Mouse (Mus musculus) MEL (cell line): ENCODE measurements around the gene H2al2a. TPM values are rescaled to one million over a fixed set of nuclear protein-coding genes. Genes with fewer than 3 reads are reported as not detected.

ENCODE experiments used
- DNase-seq: peaks from one replicate; pipeline ENCODE4 v3.0.0; 2011; ENCODE audit warnings: low read depth, low spot score
- H3K27ac ChIP-seq: 2 replicates; pipeline ENCODE4 v1.5.1; 2012; ENCODE audit warnings: low read depth, mild to moderate bottlenecking, control low read depth, low read length, moderate library complexity; ENCODE audit not compliant: control insufficient read depth
- H3K27me3 ChIP-seq, 2 experiments: fragments of 150-350 bp in 1 of 2; sonication (generic) in 1 of 2; 2 replicates each; pipeline ENCODE4 v1.6.1; 2012; ENCODE audit warnings: low read length in 2 of 2, mild to moderate bottlenecking in 2 of 2, improper control_type of control experiment in 1 of 2, moderate library complexity in 1 of 2; ENCODE audit not compliant: insufficient read depth in 2 of 2, control insufficient read depth in 1 of 2
- H3K36me3 ChIP-seq, 2 experiments: 2 replicates each; pipeline ENCODE4 v1.6.1; 2012 to 2014; ENCODE audit warnings: low read length in 2 of 2, improper control_type of control experiment in 1 of 2, inconsistent platforms in 1 of 2, mild to moderate bottlenecking in 1 of 2; ENCODE audit not compliant: insufficient read depth in 2 of 2, control insufficient read depth in 1 of 2
- H3K4me1 ChIP-seq, 2 experiments: fragments of 150-350 bp in 1 of 2; sonication (generic) in 1 of 2; 2 replicates each; pipeline ENCODE4 v1.6.1; 2012; ENCODE audit warnings: low read length in 2 of 2, improper control_type of control experiment in 1 of 2, mild to moderate bottlenecking in 1 of 2; ENCODE audit not compliant: insufficient read depth in 2 of 2, control insufficient read depth in 1 of 2
- H3K4me3 ChIP-seq, 2 experiments: fragments of 150-350 bp in 1 of 2; sonication (generic) in 1 of 2; 2 replicates each; pipeline ENCODE4 v1.5.1; 2012; ENCODE audit warnings: low read depth in 2 of 2, low read length in 2 of 2, mild to moderate bottlenecking in 2 of 2, moderate library complexity in 2 of 2, control low read depth in 1 of 2, improper control_type of control experiment in 1 of 2; ENCODE audit not compliant: control insufficient read depth in 1 of 2, insufficient read depth in 1 of 2
- H3K79me2 ChIP-seq: 2 replicates; pipeline ENCODE4 v1.6.1; 2012; ENCODE audit warnings: mild to moderate bottlenecking, low read length, moderate library complexity; ENCODE audit not compliant: control insufficient read depth, poor library complexity, insufficient read depth
- H3K9ac ChIP-seq: 2 replicates; pipeline ENCODE4 v1.6.1; 2012; ENCODE audit warnings: low read depth, mild to moderate bottlenecking, control low read depth, low read length, moderate library complexity; ENCODE audit not compliant: control insufficient read depth, poor library complexity, severe bottlenecking
- H3K9me3 ChIP-seq: fragments of 150-350 bp; sonication (generic); replicated peaks from 2 replicates; pipeline ENCODE4 v1.6.1; 2012; ENCODE audit warnings: mild to moderate bottlenecking, low read length, improper control_type of control experiment, moderate library complexity; ENCODE audit not compliant: insufficient read depth
- BHLHE40 ChIP-seq: IDR thresholded peaks from 2 replicates; pipeline ENCODE4 v1.6.1; 2012; ENCODE audit warnings: low read depth, mild to moderate bottlenecking, inconsistent platforms, low read length, improper control_type of control experiment, borderline replicate concordance
- EP300 ChIP-seq, 2 experiments: IDR thresholded peaks; 2 replicates each; pipeline ENCODE4 v1.6.1; 2011; ENCODE audit warnings: improper control_type of control experiment in 2 of 2, low read length in 2 of 2, low read depth in 1 of 2, mild to moderate bottlenecking in 1 of 2
- KAT2A ChIP-seq: conservative IDR thresholded peaks from 2 replicates; pipeline ENCODE4 v1.6.1; 2012; ENCODE audit warnings: low read depth, low read length, improper control_type of control experiment, inconsistent platforms
- MAFK ChIP-seq: IDR thresholded peaks from 2 replicates; pipeline ENCODE4 v1.6.1; 2011; ENCODE audit warnings: low read depth, mild to moderate bottlenecking, low read length, improper control_type of control experiment, borderline replicate concordance
- MYB ChIP-seq: IDR thresholded peaks from 2 replicates; pipeline ENCODE4 v1.6.1; 2011; ENCODE audit warnings: mild to moderate bottlenecking, low read depth, low read length, improper control_type of control experiment
- MYC ChIP-seq: IDR thresholded peaks from 2 replicates; pipeline ENCODE4 v1.6.1; 2011; ENCODE audit warnings: low read depth, mild to moderate bottlenecking, low read length, improper control_type of control experiment, moderate library complexity
- NELFE ChIP-seq: IDR thresholded peaks from 2 replicates; pipeline ENCODE4 v1.6.1; 2011; ENCODE audit warnings: low read depth, low read length, improper control_type of control experiment
- NRF1 ChIP-seq: IDR thresholded peaks from 2 replicates; pipeline ENCODE4 v1.6.1; 2014; ENCODE audit warnings: low read depth, mild to moderate bottlenecking, inconsistent platforms, low read length, improper control_type of control experiment, moderate library complexity; ENCODE audit not compliant: poor library complexity, insufficient read depth, severe bottlenecking
- RAD21 ChIP-seq: IDR thresholded peaks from 2 replicates; pipeline ENCODE4 v1.6.1; 2011; ENCODE audit warnings: mild to moderate bottlenecking, low read depth, low read length, improper control_type of control experiment
- RCOR1 ChIP-seq: IDR thresholded peaks from 2 replicates; pipeline ENCODE4 v1.6.1; 2012; ENCODE audit warnings: low read depth, mild to moderate bottlenecking, inconsistent platforms, low read length, improper control_type of control experiment
- SIN3A ChIP-seq: IDR thresholded peaks from 2 replicates; pipeline ENCODE4 v1.6.1; 2012; ENCODE audit warnings: low read length, improper control_type of control experiment, inconsistent platforms
- SMC3 ChIP-seq: IDR thresholded peaks from 2 replicates; pipeline ENCODE4 v1.6.1; 2011; ENCODE audit warnings: low read depth, low read length, improper control_type of control experiment
- USF2 ChIP-seq, 2 experiments: IDR thresholded peaks; 2 replicates each; pipeline ENCODE4 v1.6.1; 2011 to 2012; ENCODE audit warnings: improper control_type of control experiment in 2 of 2, low read length in 2 of 2, borderline replicate concordance in 1 of 2, inconsistent platforms in 1 of 2, low read depth in 1 of 2, mild to moderate bottlenecking in 1 of 2; ENCODE audit not compliant: insufficient read depth in 1 of 2
- ZKSCAN1 ChIP-seq: IDR thresholded peaks from 2 replicates; pipeline ENCODE4 v1.6.1; 2012; ENCODE audit warnings: low read depth, mild to moderate bottlenecking, inconsistent platforms, low read length, improper control_type of control experiment, moderate library complexity
- ZMIZ1 ChIP-seq: IDR thresholded peaks from 2 replicates; pipeline ENCODE4 v1.6.1; 2012; ENCODE audit warnings: low read depth, mild to moderate bottlenecking, inconsistent platforms, low read length, improper control_type of control experiment, moderate library complexity
- ZNF384 ChIP-seq: IDR thresholded peaks from 2 replicates; pipeline ENCODE4 v1.6.1; 2012; ENCODE audit warnings: low read depth, mild to moderate bottlenecking, inconsistent platforms, low read length, improper control_type of control experiment
- polyA plus RNA-seq, 2 experiments: library from polyadenylated mRNA; stranded (reverse) in 1 of 2; unstranded in 1 of 2; fragments of >175 nt in 1 of 2; fragments of >200 nt in 1 of 2; gene quantifications; 2 replicates each; pipeline versions ENCODE4 v1.2.1 to v1.2.4; 2012; ENCODE audit warnings: low replicate concordance in 2 of 2, low read depth in 1 of 2; ENCODE audit not compliant: insufficient read length in 2 of 2, insufficient read depth in 1 of 2, missing spikeins in 1 of 2
- total RNA-seq: library from RNA; depleted of rRNA; stranded (reverse); fragments of 300-350 nt; gene quantifications from 2 replicates; pipeline ENCODE4 v1.2.3, GENCODE M21; 2012

The H2al2a gene
- total and polyA plus RNA-seq, 3 experiments = not detected

DNA sequence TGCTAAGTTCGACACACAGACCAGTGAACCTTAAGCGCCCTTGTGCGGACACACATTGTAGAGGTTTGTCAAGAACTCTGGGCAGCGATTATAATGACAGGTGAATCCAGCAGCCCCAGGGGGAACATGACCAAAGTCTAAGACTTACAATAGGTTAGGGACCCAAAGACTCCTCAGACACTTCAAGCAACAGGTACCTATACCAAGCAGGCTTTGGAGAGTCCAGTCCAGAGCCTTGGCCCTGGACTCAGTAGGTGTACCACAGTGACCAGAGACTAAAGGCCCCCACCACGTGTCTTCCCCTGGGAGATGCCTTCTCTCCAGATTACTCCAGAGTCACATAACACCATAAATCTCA is 35.8 kb upstream of the H2al2a start:
- Histone ChIP-seq H3K27me3 (peaks cover 12 to 22% of the 10 kb centered on the region in 2 experiments), H3K9ac (no peak overlapping the region)

DNA sequence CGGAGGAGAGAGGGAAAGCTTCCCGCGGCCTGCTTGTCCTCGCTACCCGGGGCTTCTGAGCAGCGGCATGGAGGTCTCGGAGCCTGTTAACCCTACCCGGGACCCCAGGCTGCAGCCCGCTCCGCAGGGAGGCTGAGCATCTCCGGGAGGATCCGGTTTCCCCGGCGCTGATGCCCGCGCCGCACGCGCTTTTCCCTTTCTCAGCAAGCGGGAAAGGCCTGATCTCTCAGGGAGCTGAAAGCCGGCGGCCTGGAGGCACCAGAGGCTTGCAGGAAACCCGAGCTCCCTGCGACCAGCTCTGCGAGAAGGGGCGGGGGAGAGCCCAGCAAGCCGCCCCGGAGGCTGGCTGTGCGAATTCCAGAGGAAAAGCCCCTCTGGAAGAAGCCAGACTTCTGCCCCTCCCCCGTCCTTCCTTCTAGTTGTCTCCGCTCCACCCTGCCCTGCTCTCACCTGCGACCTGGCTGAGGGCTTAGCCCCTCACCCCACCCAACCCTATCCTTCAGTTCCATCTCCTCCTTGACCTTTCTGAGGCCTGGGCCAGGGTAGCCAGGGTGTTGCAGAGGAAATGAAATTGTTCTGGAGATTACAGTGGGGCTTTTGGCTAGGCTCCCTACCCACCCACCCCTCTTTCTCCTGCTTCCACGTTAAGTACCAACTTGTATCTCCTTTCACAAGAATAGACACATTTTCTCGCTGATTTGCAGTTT is 35.2 kb upstream of the H2al2a start:
- H3K9me3 ChIP-seq = no peaks in the 10 kb centered on the region
- H3K4me3 ChIP-seq = no peak overlapping the region
- no peak overlapping the region for H3K27ac ChIP-seq
- TF ChIP-seq SMC3 (no peak), ZMIZ1 (no peak), EP300 (IDR thresholded peaks at IDR 0.05; ENCODE audit: low read depth in 1 of 2, low read length in 2 of 2) (no peak), MYC (no peak), KAT2A (no peak), RAD21 (no peak), SIN3A (no peak), MYB (no peak), NRF1 (no peak), NELFE (no peak), USF2 (IDR thresholded peaks at IDR 0.05; ENCODE audit: borderline replicate concordance in 1 of 2, insufficient read depth in 1 of 2, low read depth in 1 of 2, low read length in 2 of 2) (no peak), ZNF384 (no peak), MAFK (no peak), ZKSCAN1 (no peak)
- no peak overlapping the region for H3K9ac ChIP-seq
- peaks cover 9 to 22% of the 10 kb centered on the region in 2 experiments for H3K27me3 ChIP-seq
- H3K4me1 ChIP-seq = peaks cover 0 to 3% of the 10 kb centered on the region in 2 experiments; a peak in 1 of 4 replicates
- DNase-seq = no peak
- no peaks in the 10 kb centered on the region for H3K36me3 ChIP-seq
- no peaks in the 10 kb centered on the region for H3K79me2 ChIP-seq

More for the DNA sequence above, 35.8 kb upstream of the H2al2a start:
- DNase-seq = no peak
- no peak overlapping the region for H3K27ac ChIP-seq
- H3K36me3 ChIP-seq = no peaks in the 10 kb centered on the region
- no peak overlapping the region for H3K4me3 ChIP-seq
- H3K4me1 ChIP-seq = no peaks in the 10 kb centered on the region
- TF ChIP-seq SIN3A = no peak
- no peak for TF ChIP-seq NRF1
- TF ChIP-seq ZKSCAN1 = no peak
- TF ChIP-seq BHLHE40 = no peak
- no peak for TF ChIP-seq RCOR1
- no peaks in the 10 kb centered on the region for H3K9me3 ChIP-seq
- H3K79me2 ChIP-seq = no peaks in the 10 kb centered on the region
